Mouse (Mus musculus): ENCODE data around the gene Cd276. TPM values are rescaled to one million over a fixed set of nuclear protein-coding genes. Genes with fewer than 3 reads are reported as not detected.
"Not testable (repeated sequence)": the region's sequence is repeated elsewhere in the genome, so short reads cannot be mapped to it uniquely, and the experiment has no call there.

The Cd276 gene
- polyA plus RNA-seq, 1 experiment from 2014 or later, result 39.2 TPM

DNA sequence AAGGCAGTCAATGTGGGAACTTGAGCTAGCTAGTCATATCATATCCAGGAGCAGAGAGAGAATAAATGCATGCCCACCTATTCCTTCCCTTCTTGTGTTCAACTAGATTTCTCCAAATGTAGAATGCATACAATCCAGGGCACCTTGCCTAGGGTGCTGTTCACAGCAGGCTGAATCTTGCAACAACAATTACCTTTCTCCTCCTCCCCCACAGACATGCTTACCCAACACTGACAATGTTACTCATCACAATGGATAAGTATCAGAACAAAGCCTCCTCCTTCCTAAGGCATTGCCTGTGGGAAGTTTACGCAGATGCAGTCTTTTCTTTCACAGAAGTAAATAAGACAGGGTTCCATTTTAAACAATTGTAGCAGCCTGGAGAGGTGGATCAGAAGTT lies 15.8 kb upstream of the Cd276 start:
- Histone ChIP-seq H3K9me3 (replicated peaks) (peaks cover 4% of the 10 kb centered on the region; the same call in 1 of the 2 replicates), H3K4me3 (no peak overlapping the region), H3K27ac (ENCODE audit: poor library complexity, severe bottlenecking) (no peak overlapping the region), H3K27me3 (replicated peaks) (no peaks in the 10 kb centered on the region), H3K9ac (no peak overlapping the region), H3K36me3 (no peaks in the 10 kb centered on the region), H3K4me2 (no peak overlapping the region), H3K4me1 (replicated peaks) (no peaks in the 10 kb centered on the region)
- 95% methylated on average over 1 of the region's 1 CpGs for WGBS
- no peak for ATAC-seq (ENCODE audit: insufficient number of reproducible peaks, low FRiP score)

DNA sequence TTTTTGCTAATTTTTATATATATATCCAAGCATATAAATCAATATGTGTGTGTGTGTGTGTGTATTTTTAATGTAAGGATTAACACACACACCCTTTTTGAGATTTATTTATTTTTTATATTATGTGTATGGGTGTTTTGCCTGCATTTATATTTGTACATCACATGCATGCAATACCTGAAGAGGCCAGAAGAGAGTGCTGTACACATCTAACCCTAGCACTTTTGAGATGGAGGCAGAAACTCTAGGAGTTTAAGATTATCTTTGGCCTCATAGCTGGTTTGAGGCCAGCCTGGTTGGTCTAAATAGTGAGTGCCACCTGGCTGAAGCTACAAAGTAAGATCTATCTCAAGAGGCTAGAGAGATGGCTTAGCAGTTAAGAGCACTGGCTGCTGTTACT lies 12.4 kb upstream of the Cd276 start:
- no peak for ATAC-seq (ENCODE audit: insufficient number of reproducible peaks, low FRiP score)
- H3K36me3 ChIP-seq, result no peaks in the 10 kb centered on the region
- H3K4me3 ChIP-seq, result no peak overlapping the region
- H3K27me3 ChIP-seq (replicated peaks), result no peaks in the 10 kb centered on the region
- H3K4me1 ChIP-seq (replicated peaks), result no peaks in the 10 kb centered on the region
- no peak overlapping the region for H3K27ac ChIP-seq (ENCODE audit: poor library complexity, severe bottlenecking)
- H3K4me2 ChIP-seq, result no peak overlapping the region
- no peak overlapping the region for H3K9ac ChIP-seq
- peaks cover 4% of the 10 kb centered on the region; the same call in 1 of the 2 replicates for H3K9me3 ChIP-seq (replicated peaks)

DNA sequence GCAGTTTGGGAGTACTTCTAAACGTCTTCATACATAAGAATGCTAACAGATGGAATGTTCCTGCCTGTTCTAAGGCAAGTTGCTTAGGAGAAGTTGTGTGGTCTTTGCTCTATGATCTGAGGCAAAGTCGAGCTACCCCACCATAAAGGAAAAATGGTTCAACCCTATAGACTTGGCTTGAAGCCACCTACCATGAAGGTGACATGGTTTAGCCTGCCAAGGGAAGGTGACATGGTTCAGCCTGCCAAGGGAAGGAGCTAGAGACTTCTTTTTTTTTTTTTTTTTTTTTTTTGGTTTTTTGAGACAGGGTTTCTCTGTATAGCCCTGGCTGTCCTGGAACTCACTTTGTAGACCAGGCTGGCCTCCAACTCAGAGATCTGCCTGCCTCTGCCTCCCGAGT lies 10.7 kb upstream of the Cd276 start:
- not testable (repeated sequence) for H3K27me3 ChIP-seq (replicated peaks); H3K9ac ChIP-seq; H3K4me1 ChIP-seq (replicated peaks); H3K36me3 ChIP-seq; H3K9me3 ChIP-seq (replicated peaks); H3K4me3 ChIP-seq; H3K27ac ChIP-seq (ENCODE audit: poor library complexity, severe bottlenecking); ATAC-seq (ENCODE audit: insufficient number of reproducible peaks, low FRiP score); H3K4me2 ChIP-seq
- WGBS, result 70% methylated on average over 3 of the region's 3 CpGs

DNA sequence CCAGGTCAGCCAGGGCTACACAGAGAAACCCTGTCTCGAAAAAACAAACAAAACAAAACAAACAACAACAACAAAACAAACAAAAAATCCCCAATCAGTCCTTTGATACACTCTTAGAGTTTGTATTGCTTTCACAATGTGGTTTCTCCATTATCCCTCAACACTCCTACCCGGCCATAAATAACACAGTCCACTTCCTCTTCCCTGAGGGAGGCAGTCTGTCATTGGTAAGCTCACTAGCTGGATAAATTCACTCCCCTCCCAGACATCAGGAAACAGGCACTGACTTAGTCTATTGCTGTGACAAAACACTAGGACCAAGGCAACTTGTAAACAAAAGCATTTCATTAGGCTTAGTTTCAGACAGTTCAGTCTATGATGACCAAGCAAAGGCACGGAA lies 5.0 kb upstream of the Cd276 start:
- 64% methylated on average over 3 of the region's 3 CpGs for WGBS
- H3K36me3 ChIP-seq, result no peaks in the 10 kb centered on the region
- no peak overlapping the region for H3K9ac ChIP-seq
- no peak overlapping the region for H3K4me2 ChIP-seq
- H3K27ac ChIP-seq (ENCODE audit: poor library complexity, severe bottlenecking), result no peak overlapping the region
- no peak overlapping the region for H3K4me3 ChIP-seq
- H3K4me1 ChIP-seq (replicated peaks), result peaks cover 8% of the 10 kb centered on the region
- ATAC-seq (ENCODE audit: insufficient number of reproducible peaks, low FRiP score), result no peak
- no peaks in the 10 kb centered on the region for H3K27me3 ChIP-seq (replicated peaks)
- H3K9me3 ChIP-seq (replicated peaks), result no peaks in the 10 kb centered on the region

DNA sequence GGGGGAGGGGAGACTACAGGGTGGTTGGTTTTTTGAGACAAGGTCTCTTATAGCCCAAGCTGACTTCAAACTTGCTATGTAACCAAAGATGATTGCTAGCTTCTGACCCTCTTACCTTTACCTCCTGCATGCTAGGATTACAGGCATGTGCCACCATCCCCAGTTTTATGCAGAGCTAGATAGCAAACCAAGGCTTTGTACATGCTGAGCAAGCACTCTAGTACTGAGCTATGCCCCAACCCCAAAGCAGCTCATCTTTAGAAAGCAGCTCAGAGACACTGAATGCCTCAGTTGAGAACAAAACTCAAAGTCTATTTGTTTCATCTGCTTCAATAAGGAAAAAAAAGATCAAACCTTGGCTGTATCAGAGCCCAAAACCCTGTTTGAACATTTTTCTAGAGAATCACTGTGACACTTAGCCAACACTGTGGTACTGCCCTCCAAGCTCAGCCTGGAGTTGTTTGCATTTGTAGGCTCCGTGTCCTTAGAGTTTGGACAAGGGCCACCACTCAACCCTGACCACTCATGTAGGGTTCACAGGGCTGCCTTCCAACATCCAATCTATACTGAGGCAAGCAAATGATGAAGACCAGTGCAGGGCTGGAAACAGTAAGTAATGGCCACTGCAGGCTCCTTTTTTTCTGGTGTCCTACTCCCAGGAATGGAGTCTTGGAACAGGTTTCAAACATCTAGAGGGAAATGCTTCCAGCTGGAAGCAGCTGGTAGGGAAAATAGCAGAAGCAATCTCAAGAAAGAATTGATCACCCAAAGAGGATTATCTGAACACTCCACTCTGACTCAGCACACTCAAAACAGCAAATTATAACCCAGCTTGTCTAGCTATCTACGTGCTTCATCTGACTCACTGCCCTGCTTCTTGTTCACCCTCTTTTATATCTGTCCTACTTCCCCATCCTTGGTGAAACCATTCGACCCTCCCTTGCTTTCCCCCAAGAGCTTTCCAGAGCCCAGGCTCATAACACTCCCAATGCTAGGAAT lies 2.5 kb upstream of the Cd276 start:
- Histone ChIP-seq H3K9ac (no peak overlapping the region), H3K4me1 (replicated peaks) (peaks cover 22% of the 10 kb centered on the region), H3K9me3 (replicated peaks) (no peaks in the 10 kb centered on the region), H3K4me3 (no peak overlapping the region), H3K4me2 (no peak overlapping the region), H3K27me3 (replicated peaks) (no peaks in the 10 kb centered on the region), H3K36me3 (no peaks in the 10 kb centered on the region), H3K27ac (ENCODE audit: poor library complexity, severe bottlenecking) (no peak overlapping the region)
- no peak for ATAC-seq (ENCODE audit: insufficient number of reproducible peaks, low FRiP score)
- 68% methylated on average over 3 of the region's 3 CpGs for WGBS

DNA sequence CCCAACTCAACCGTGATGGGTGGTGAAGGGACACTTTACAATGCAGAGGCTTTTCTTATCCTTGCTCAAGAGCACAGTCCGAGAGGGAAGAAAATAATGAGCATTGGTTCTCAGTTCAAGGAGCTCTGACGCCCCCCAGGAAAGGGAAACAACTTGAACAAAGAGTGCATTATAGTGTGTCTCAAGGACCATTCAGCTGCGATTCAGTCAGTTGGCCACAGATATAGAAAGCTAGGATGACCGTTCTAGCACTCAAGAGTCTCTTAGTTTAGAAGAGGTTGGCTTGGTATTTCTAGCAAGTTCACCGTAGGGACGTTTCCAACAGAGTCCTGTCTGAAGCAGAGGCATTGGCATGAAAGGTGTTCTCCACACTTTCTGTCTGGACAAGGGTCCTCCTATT lies 1.4 kb upstream of the Cd276 start:
- Histone ChIP-seq H3K27ac (ENCODE audit: poor library complexity, severe bottlenecking) (no peak overlapping the region), H3K9ac (no peak overlapping the region), H3K9me3 (replicated peaks) (no peaks in the 10 kb centered on the region), H3K27me3 (replicated peaks) (no peaks in the 10 kb centered on the region), H3K4me3 (no peak overlapping the region), H3K4me2 (no peak overlapping the region), H3K4me1 (replicated peaks) (peaks cover 34% of the 10 kb centered on the region), H3K36me3 (no peaks in the 10 kb centered on the region)
- WGBS, result 43% methylated on average over 7 of the region's 7 CpGs
- ATAC-seq (ENCODE audit: insufficient number of reproducible peaks, low FRiP score), result no peak

DNA sequence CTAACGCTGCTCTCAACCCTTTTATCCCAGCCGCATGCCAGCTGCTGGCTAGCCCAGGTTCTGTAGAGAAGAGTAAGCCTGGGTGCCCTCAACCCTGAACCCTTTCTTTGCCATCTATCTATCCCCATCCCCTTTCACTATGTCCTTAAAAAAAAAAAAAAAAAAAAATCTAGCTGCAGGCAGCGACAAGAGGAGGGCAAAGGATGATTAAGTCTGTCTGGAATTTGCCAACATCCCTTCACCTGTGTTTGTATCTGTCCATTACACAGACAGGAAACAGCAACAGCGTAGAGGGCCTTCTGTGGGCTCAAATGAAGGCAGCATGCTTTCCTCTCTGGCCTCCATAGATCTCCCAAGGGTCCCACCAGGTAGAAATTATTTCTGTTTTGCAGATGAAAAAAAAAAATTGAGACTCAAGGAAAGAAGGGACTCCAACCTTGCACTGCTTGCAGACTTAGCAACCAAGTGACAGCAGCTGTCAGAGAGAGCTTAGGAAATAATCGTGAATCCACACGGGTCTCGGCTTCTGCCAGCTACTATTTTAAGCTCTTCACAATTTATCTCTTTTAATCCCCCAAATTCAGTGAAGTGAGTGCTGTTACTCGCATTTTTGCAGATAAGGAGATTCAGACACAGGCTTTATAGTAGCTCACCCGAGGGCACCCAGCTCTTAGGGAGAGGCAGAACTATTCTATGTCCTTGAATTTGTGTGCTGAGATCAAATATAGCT lies 613 bp upstream of the Cd276 start:
- peak overlapping the region; percentile 72 for H3K4me3 ChIP-seq
- H3K9ac ChIP-seq, result peak overlapping the region; percentile 91; the same call in 1 of the 2 replicates
- no peaks in the 10 kb centered on the region for H3K27me3 ChIP-seq (replicated peaks)
- peaks cover 35% of the 10 kb centered on the region for H3K4me1 ChIP-seq (replicated peaks)
- H3K9me3 ChIP-seq (replicated peaks), result no peaks in the 10 kb centered on the region
- peak overlapping the region; percentile 86 for H3K27ac ChIP-seq (ENCODE audit: poor library complexity, severe bottlenecking)
- H3K36me3 ChIP-seq, result no peaks in the 10 kb centered on the region
- H3K4me2 ChIP-seq, result peak overlapping the region; percentile 82
- no peak for ATAC-seq (ENCODE audit: insufficient number of reproducible peaks, low FRiP score)
- 6% methylated on average over 9 of the region's 9 CpGs for WGBS

DNA sequence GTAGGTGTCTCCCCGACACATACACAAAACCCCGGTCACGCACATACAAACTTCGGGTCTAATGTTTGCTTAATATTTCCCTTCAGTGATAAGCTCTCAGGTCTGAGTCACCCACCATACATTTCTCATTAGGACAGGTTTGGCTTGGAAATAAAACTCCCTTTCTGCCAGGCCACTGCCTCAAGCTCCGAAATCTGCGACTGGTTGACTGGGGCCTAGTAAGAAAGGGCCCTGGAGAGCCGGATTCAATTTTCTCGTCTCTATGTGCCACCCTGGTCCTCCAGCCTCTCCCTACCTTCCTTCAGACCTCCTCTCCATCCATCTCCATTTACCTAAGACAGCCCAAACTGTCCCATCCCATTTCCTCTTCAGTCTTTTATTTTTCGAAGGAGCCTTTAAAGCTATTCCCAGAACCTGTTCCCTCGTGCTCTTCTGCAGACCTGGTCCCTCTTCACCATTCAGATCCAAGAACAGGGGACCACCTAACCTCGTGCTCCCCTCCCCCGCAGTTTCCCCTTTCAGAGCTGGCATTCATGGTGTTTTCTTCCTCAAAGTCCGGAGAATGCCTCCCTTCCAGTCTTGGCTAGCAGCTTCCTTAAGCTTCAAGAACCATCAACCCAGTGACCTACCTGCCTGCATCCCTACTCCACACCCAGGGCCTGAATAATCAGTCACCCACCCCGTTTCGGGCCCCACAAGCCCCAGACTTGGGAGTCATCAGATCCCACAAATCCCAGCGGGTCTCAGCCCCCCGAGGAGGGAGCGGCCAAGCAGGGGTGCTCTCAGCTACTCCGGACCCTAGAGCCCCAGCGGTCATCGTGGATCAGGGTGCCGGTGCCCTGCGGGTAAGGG lies 955 bp downstream of the Cd276 start:
- H3K27me3 ChIP-seq (replicated peaks), result no peaks in the 10 kb centered on the region
- H3K27ac ChIP-seq (ENCODE audit: poor library complexity, severe bottlenecking), result peak overlapping the region; percentile 86
- H3K4me1 ChIP-seq (replicated peaks), result peaks cover 37% of the 10 kb centered on the region
- no peaks in the 10 kb centered on the region for H3K36me3 ChIP-seq
- ATAC-seq (ENCODE audit: insufficient number of reproducible peaks, low FRiP score), result no peak
- 13% methylated on average over 23 of the region's 23 CpGs for WGBS
- H3K4me3 ChIP-seq, result peak overlapping the region; percentile 72
- H3K9me3 ChIP-seq (replicated peaks), result no peaks in the 10 kb centered on the region
- H3K4me2 ChIP-seq, result peak overlapping the region; percentile 82
- H3K9ac ChIP-seq, result peak overlapping the region; percentile 91

DNA sequence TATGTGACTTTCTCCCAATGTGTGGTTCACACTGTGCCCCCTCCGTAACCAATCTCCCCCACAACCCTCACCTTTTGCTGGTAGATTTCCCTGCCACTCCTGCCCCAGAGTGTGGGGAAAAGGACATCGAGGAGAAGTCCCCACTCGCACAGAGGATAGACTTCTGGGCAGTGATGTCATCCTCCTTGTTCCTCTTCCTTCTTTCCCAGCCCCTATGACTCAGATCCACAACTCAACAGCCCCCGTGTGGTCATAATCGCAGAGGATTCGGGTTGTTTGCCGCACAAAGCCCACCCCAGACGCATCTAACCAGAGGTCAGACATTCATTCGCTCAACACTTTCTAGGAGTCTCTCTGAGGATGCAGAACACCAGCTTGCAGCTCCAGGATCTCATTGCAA lies 3.2 kb downstream of the Cd276 start:
- Histone ChIP-seq H3K4me1 (replicated peaks) (peaks cover 52% of the 10 kb centered on the region), H3K9me3 (replicated peaks) (no peaks in the 10 kb centered on the region), H3K9ac (no peak overlapping the region), H3K27me3 (replicated peaks) (no peaks in the 10 kb centered on the region), H3K4me2 (no peak overlapping the region), H3K36me3 (no peaks in the 10 kb centered on the region), H3K27ac (ENCODE audit: poor library complexity, severe bottlenecking) (no peak overlapping the region), H3K4me3 (no peak overlapping the region)
- 61% methylated on average over 9 of the region's 9 CpGs for WGBS
- no peak for ATAC-seq (ENCODE audit: insufficient number of reproducible peaks, low FRiP score)

DNA sequence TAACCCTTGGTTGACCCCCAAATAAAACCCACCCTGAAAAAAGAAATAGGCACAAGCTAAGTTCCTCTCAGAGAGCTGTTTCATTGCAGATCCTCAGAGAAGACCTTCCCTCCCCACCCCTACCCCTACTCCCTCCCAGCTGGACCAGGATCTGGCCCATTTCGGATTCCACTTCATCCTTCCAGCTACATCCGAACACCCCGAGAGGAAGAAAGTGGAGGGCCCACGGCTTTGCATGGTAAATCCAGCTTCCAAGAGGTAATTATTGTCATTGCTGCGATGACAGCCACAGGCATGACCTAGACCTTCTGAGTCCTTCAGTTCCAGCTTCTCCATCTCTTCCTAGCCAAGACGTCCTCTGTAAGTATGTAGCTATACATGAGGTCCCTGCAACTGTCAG lies 4.3 kb downstream of the Cd276 start:
- H3K9ac ChIP-seq, result no peak overlapping the region
- H3K36me3 ChIP-seq, result no peaks in the 10 kb centered on the region
- 84% methylated on average over 6 of the region's 6 CpGs for WGBS
- no peak for ATAC-seq (ENCODE audit: insufficient number of reproducible peaks, low FRiP score)
- no peak overlapping the region for H3K27ac ChIP-seq (ENCODE audit: poor library complexity, severe bottlenecking)
- no peaks in the 10 kb centered on the region for H3K9me3 ChIP-seq (replicated peaks)
- H3K4me1 ChIP-seq (replicated peaks), result peaks cover 53% of the 10 kb centered on the region
- H3K27me3 ChIP-seq (replicated peaks), result no peaks in the 10 kb centered on the region
- no peak overlapping the region for H3K4me2 ChIP-seq
- H3K4me3 ChIP-seq, result no peak overlapping the region

DNA sequence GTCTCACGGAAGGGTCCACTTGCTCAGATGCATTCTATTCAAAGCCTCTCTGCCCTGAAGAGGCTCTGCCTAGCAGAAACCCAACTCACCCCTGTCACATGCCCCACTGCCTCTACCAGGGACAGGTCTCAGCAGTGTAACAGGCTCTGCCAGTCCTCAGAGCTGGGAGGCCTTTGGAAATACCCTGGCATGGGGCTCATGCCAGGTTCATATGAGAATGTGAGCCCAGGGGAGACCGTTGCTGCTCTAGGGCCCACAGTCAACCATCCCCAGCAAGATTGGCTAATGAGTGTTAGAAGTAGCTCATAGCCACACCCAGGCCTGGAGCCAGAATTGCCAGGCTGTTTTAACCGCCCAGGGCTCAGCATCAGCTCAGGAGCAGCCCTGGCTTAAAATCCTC lies 5.5 kb downstream of the Cd276 start:
- no peak for ATAC-seq (ENCODE audit: insufficient number of reproducible peaks, low FRiP score)
- Histone ChIP-seq H3K36me3 (no peaks in the 10 kb centered on the region), H3K27me3 (replicated peaks) (no peaks in the 10 kb centered on the region), H3K9ac (no peak overlapping the region), H3K4me3 (no peak overlapping the region), H3K4me1 (replicated peaks) (peaks cover 58% of the 10 kb centered on the region), H3K9me3 (replicated peaks) (no peaks in the 10 kb centered on the region), H3K4me2 (no peak overlapping the region), H3K27ac (ENCODE audit: poor library complexity, severe bottlenecking) (no peak overlapping the region)
- WGBS, result 84% methylated on average over 3 of the region's 3 CpGs
